Mouse (Mus musculus) right cerebral cortex, adult 18-20 months (tissue): ENCODE data around the gene Hapln4.

Experiments used
- DNase-seq: peaks from one replicate; pipeline ENCODE4 v3.0.0; 2022; ENCODE audit warnings: mixed read lengths

Gene Hapln4

DNA sequence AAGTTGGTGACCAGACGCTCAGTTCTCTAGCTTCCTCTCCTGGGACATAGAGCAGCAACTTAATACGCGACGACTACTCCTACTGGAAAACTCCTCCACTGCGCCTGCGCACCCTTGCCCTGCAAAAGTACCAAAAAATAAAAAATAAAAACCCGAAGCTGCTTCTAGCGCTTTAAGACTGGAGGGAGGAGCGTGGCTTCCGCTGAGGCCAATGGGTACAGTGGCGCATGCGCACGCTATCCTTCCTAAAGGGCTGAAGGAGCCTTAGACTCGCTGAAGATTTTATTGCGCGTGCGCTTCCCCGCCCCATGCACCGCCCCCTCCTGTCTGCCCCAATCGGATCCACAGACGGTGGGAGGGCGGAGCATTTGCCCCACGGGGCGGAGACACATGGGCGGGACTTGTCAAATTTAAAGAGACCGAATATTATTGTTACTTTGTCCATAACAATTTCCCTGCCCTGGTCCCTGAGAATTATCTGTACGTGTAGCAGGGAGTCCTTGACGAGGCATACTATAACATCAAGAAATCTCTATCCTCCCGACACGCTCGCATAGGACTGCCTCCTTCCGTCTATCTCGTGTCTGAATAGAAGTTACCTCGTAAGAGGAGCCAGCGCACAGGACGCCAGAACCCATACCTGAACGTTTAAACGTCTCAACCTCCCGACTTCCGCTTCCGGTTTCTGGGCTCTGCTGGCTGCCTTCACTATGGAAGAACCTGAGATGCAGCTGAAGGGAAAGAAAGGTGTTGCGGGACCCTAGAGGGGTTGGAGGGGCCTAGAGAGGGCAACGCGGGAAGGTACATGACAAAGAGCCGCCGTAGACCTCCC, 56.0 kb downstream of the Hapln4 start, which contains the start of the genes Rfxank, Borcs8 and Mef2b:
TSS of gene Rfxank (minus strand) at position 129 of the 832 bp plus-strand sequence.
TSS of gene Borcs8 (plus strand) at position 474 of the 832 bp plus-strand sequence.
TSS of gene Mef2b (plus strand) at position 686 of the 832 bp plus-strand sequence.
- peak; percentile 99 for DNase-seq

DNA sequence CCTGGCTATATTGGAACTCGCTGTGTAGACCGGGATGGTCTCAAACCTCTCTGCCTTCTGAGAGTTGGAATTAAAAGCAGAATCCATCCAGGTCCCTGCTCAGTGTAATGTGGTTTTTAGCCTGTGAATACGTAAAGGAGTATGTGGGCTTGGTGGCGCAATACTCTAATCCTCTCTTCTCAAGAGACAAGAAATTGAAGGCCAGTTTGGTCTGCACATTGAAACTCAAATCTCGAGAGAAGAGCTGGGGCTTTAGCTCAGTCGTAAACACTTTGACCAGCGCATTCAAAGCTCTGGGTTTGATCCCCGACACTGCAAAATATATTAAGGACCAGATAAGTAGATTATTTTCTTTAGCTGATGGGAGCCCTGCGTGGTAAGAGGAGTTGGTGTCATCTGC, 56.7 kb downstream of the Hapln4 start:
- no peak for DNase-seq
